Mouse (Mus musculus) embryonic facial prominence, embryonic 11.5 days (tissue): ENCODE measurements around the gene Ceacam9. TPM values are rescaled to one million over a fixed set of nuclear protein-coding genes. Genes with fewer than 3 reads are reported as not detected.

Experiments
- ATAC-seq: fragments of 200-750 bp; cut with Nextera tagmentation; replicated peaks from 2 replicates; pipeline ENCODE4 v1.8.0; 2017; ENCODE audit warnings: low read depth; ENCODE audit not compliant: insufficient number of reproducible peaks, low FRiP score, low TSS enrichment
- DNase-seq: peaks from one replicate; pipeline ENCODE4 v3.0.0-alpha.2; 2015; ENCODE audit warnings: low spot score
- H3K27ac ChIP-seq: fragments of 300-500 bp; sonication (generic); replicated peaks from 2 replicates; pipeline ENCODE4 v1.5.1; 2014; ENCODE audit warnings: mild to moderate bottlenecking, low read depth, low read length, control low read depth
- H3K27me3 ChIP-seq: fragments of 300-500 bp; sonication (generic); 2 replicates; pipeline ENCODE4 v1.6.1; 2014; ENCODE audit warnings: mild to moderate bottlenecking, low read length, moderate library complexity, mixed read lengths; ENCODE audit not compliant: control insufficient read depth, insufficient read depth
- H3K36me3 ChIP-seq: fragments of 300-500 bp; sonication (generic); replicated peaks from 2 replicates; pipeline ENCODE4 v1.6.1; 2014; ENCODE audit warnings: low read depth, mild to moderate bottlenecking, low read length, moderate library complexity, mixed read lengths; ENCODE audit not compliant: control insufficient read depth, insufficient read depth
- H3K4me1 ChIP-seq: fragments of 300-500 bp; sonication (generic); 2 replicates; pipeline ENCODE4 v1.6.1; 2014; ENCODE audit warnings: low read length, mixed read lengths; ENCODE audit not compliant: control insufficient read depth, insufficient read depth
- H3K4me2 ChIP-seq: fragments of 300-500 bp; sonication (generic); 2 replicates; pipeline ENCODE4 v1.6.1; 2014; ENCODE audit warnings: low read depth, mild to moderate bottlenecking, control low read depth, low read length, moderate library complexity
- H3K4me3 ChIP-seq: fragments of 300-500 bp; sonication (generic); 2 replicates; pipeline ENCODE4 v1.5.1; 2014; ENCODE audit warnings: low read depth, low read length, control low read depth
- H3K9ac ChIP-seq: fragments of 300-500 bp; sonication (generic); replicated peaks from 2 replicates; pipeline ENCODE4 v1.6.1; 2014; ENCODE audit warnings: mild to moderate bottlenecking, control low read depth, low read length
- H3K9me3 ChIP-seq: fragments of 300-500 bp; sonication (generic); replicated peaks from 2 replicates; pipeline ENCODE4 v1.6.1; 2016; ENCODE audit warnings: mild to moderate bottlenecking, low read length, inconsistent platforms, mixed read lengths; ENCODE audit not compliant: control insufficient read depth
- WGBS: fragments of 180-500 bp; shearing (Covaris S2); extraction: QIAGEN DNeasy Blood & Tissue Kit; methylation state at CpG from one replicate; pipeline ENCODE4 v1.1.7; 2014; 5-methylcytosine and 5-hydroxymethylcytosine counted together
- polyA plus RNA-seq: library from polyadenylated mRNA; unstranded; fragments of >200 nt; fragmentation: Nextera tagmentation; extraction: Ambion mirVana; gene quantifications from 2 replicates; pipeline ENCODE4 v1.2.1, GENCODE M21; 2014

The Ceacam9 gene
- polyA plus RNA-seq, 1 experiment from 2014 or later = not detected

- Histone ChIP-seq H3K4me3 (no peak overlapping the region), H3K4me2 (no peak overlapping the region), H3K27ac (no peak overlapping the region), H3K36me3 (no peaks in the 10 kb centered on the region), H3K9ac (no peak overlapping the region), H3K9me3 (no peaks in the 10 kb centered on the region), H3K27me3 (no peaks in the 10 kb centered on the region), H3K4me1 (0 out of 2 replicates have a peak, but pooled peaks cover 3% of the 10 kb centered on the region)
- ATAC-seq (no peak), DNase-seq (no peak)
- WGBS = 47% methylated on average over 5 of the region's 5 CpGs
These were observed 39.9 kb downstream of the Ceacam9 start for GRCm38 (mm10) chr7:16761630-16762029.

- 89% methylated on average over 7 of the region's 7 CpGs for WGBS
- ATAC-seq (no peak), DNase-seq (no peak)
- Histone ChIP-seq H3K4me1 (0 out of 2 replicates have a peak, but pooled peaks cover 3% of the 10 kb centered on the region), H3K27ac (no peak overlapping the region), H3K36me3 (no peaks in the 10 kb centered on the region), H3K9me3 (no peaks in the 10 kb centered on the region), H3K4me2 (no peak overlapping the region), H3K4me3 (no peak overlapping the region), H3K27me3 (no peaks in the 10 kb centered on the region), H3K9ac (no peak overlapping the region)
These were observed 41.9 kb downstream of the Ceacam9 start for GRCm38 (mm10) chr7:16763463-16764218.

- ATAC-seq (no peak), DNase-seq (no peak)
- Histone ChIP-seq H3K27ac (no peak overlapping the region), H3K4me1 (0 out of 2 replicates have a peak, but pooled peaks cover 3% of the 10 kb centered on the region), H3K36me3 (no peaks in the 10 kb centered on the region), H3K9me3 (no peaks in the 10 kb centered on the region), H3K4me2 (no peak overlapping the region), H3K9ac (no peak overlapping the region), H3K4me3 (no peak overlapping the region), H3K27me3 (no peaks in the 10 kb centered on the region)
- WGBS = 36% methylated on average over 2 of the region's 2 CpGs
These were observed 44.7 kb downstream of the Ceacam9 start for GRCm38 (mm10) chr7:16766443-16766842.

Other genes starting within 250 kb of the Ceacam9 start
- gene Npas1, start 244.2 kb upstream of the Ceacam9 start, polyA plus RNA-seq = 0.21 and 0.25 TPM in 2 replicates
- gene Arhgap35, start 106.9 kb upstream of the Ceacam9 start, polyA plus RNA-seq = 32.6 and 34.3 TPM in 2 replicates
- not detected in 2 replicates for gene Ceacam15, start 46.2 kb upstream of the Ceacam9 start, polyA plus RNA-seq
- gene Ap2s1, start 16.5 kb downstream of the Ceacam9 start, polyA plus RNA-seq = 262 and 279 TPM in 2 replicates
- gene Slc1a5, start 59.4 kb downstream of the Ceacam9 start, polyA plus RNA-seq = 19.6 and 19.7 TPM in 2 replicates
- gene Strn4, start 94.0 kb downstream of the Ceacam9 start, polyA plus RNA-seq = 102 and 121 TPM in 2 replicates
- gene Fkrp, start 94.8 kb downstream of the Ceacam9 start, polyA plus RNA-seq = 21.0 and 24.9 TPM in 2 replicates
- 10.1 and 11.4 TPM in 2 replicates for gene Prkd2, start 121.0 kb downstream of the Ceacam9 start, polyA plus RNA-seq
- gene Dact3, start 153.4 kb downstream of the Ceacam9 start, polyA plus RNA-seq = 11.5 and 12.2 TPM in 2 replicates
- 16.0 and 19.8 TPM in 2 replicates for gene Gng8, start 169.9 kb downstream of the Ceacam9 start, polyA plus RNA-seq
- 0.87 and 1.1 TPM in 2 replicates for gene Ptgir, start 184.6 kb downstream of the Ceacam9 start, polyA plus RNA-seq
- 227 and 237 TPM in 2 replicates for gene Calm3, start 202.2 kb downstream of the Ceacam9 start, polyA plus RNA-seq
- 3.7 and 4.2 TPM in 2 replicates for gene Pnmal2, start 222.8 kb downstream of the Ceacam9 start, polyA plus RNA-seq
- 5.3 and 6.6 TPM in 2 replicates for gene Pnmal1, start 237.8 kb downstream of the Ceacam9 start, polyA plus RNA-seq